Comparison of ENCODE assay signal across 16 mouse cellular contexts in genomic region chr7:95682521-95682920, GRCm38 (mm10).
"Had no signal": no experiment of that assay in that cellular context is flagged by ENCODE, and none has a peak within 500 bp of the region (broad histone marks: within the 10 kb centered on the region; RNA-seq: fewer than 3 reads in every experiment).

No protein-coding gene starts in this region.

- H3K9ac ChIP-seq: kidney, embryonic 15.5 days; limb, embryonic 12.5 days; limb, embryonic 15.5 days; liver, embryonic 12.5 days; liver, embryonic 15.5 days; midbrain, embryonic 13.5 days had no signal

- H3K27me3 ChIP-seq: kidney, embryonic 15.5 days; limb, embryonic 15.5 days; liver, embryonic 12.5 days; liver, embryonic 15.5 days had no signal

- H3K9me3 ChIP-seq: kidney, embryonic 15.5 days; limb, embryonic 12.5 days; limb, embryonic 15.5 days; liver, embryonic 12.5 days; liver, embryonic 15.5 days; midbrain, embryonic 10.5 days; midbrain, embryonic 13.5 days had no signal

- ATAC-seq: intestine, postnatal 0 days; liver, embryonic 12.5 days; midbrain, embryonic 13.5 days; midbrain, embryonic 16.5 days had no signal

- H3K4me3 ChIP-seq: kidney, embryonic 15.5 days; limb, embryonic 12.5 days; limb, embryonic 15.5 days; liver, embryonic 12.5 days; liver, embryonic 15.5 days; midbrain, embryonic 10.5 days; midbrain, embryonic 13.5 days had no signal

- H3K36me3 ChIP-seq: kidney, embryonic 15.5 days; limb, embryonic 12.5 days; limb, embryonic 15.5 days; liver, embryonic 12.5 days; liver, embryonic 15.5 days; midbrain, embryonic 10.5 days; midbrain, embryonic 13.5 days had no signal

- H3K27ac ChIP-seq: kidney, embryonic 15.5 days; limb, embryonic 12.5 days; limb, embryonic 15.5 days; liver, embryonic 12.5 days; liver, embryonic 15.5 days; macrophage; midbrain, embryonic 10.5 days; midbrain, embryonic 13.5 days had no signal

- H3K4me2 ChIP-seq: kidney, embryonic 15.5 days; limb, embryonic 12.5 days; limb, embryonic 15.5 days; liver, embryonic 12.5 days; liver, embryonic 15.5 days; midbrain, embryonic 13.5 days had no signal

- H3K4me1 ChIP-seq: kidney, embryonic 15.5 days; limb, embryonic 12.5 days; limb, embryonic 15.5 days; liver, embryonic 12.5 days; liver, embryonic 15.5 days had no signal

- DNase-seq: kidney, adult 8-10 months; kidney, postnatal 36 days; left cerebral cortex, postnatal 4 days; lung, adult 2 months; thymus, adult 18-20 months; thymus, postnatal 36 days had no signal
